Mouse (Mus musculus) lung, postnatal 0 days (tissue): ENCODE measurements around the gene Tns2.

Source experiments
- CTCF ChIP-seq: IDR thresholded peaks from 2 replicates; pipeline ENCODE4 v1.5.1; 2016; ENCODE audit warnings: antibody characterized with exemption, mild to moderate bottlenecking
- EP300 ChIP-seq: IDR thresholded peaks from 2 replicates; pipeline ENCODE4 v1.6.1; 2016; ENCODE audit warnings: antibody characterized with exemption, mild to moderate bottlenecking, control low read depth

- TF ChIP-seq CTCF: no peak
- TF ChIP-seq EP300: no peak
Observed at GRCm38 (mm10) chr15:102113674-102114073, 13.5 kb downstream of the Tns2 start.
